Mouse (Mus musculus) urinary bladder, postnatal 4 days (tissue): Measurements from ENCODE around the gene Tmed8.
"Not testable (repeated sequence)": the region's sequence is repeated elsewhere in the genome, so short reads cannot be mapped to it uniquely, and the experiment has no call there.

Source experiments
- DNase-seq, 2 experiments: peaks; one replicate each; pipeline ENCODE4 v3.0.0; 2021 to 2022; ENCODE audit warnings: low spot score in 2 of 2

The Tmed8 gene

GRCm38 (mm10) chr12:87199973-87200586 lies at the start of gene Tmed8:
Gene Tmed8 (minus strand): TSS chr12:87200454.
- peak; percentile 71 to 76 for DNase-seq

GRCm38 (mm10) chr12:87238632-87239031 lies 38.4 kb upstream of the Tmed8 start, which contains the start of gene Noxred1:
Gene Noxred1 (minus strand): TSS chr12:87238732.
- DNase-seq = no peak

GRCm38 (mm10) chr12:87236882-87237483 lies 36.7 kb upstream of the Tmed8 start:
- DNase-seq = no peak

- DNase-seq = no peak
Observed at GRCm38 (mm10) chr12:87230379-87230895, 30.2 kb upstream of the Tmed8 start.

GRCm38 (mm10) chr12:87229633-87230032 lies 29.4 kb upstream of the Tmed8 start:
- DNase-seq = no peak

- no peak for DNase-seq
Observed at GRCm38 (mm10) chr12:87226801-87227200, 26.5 kb upstream of the Tmed8 start.

- DNase-seq = no peak
Observed at GRCm38 (mm10) chr12:87224950-87225349, 24.7 kb upstream of the Tmed8 start.

- DNase-seq = no peak
Observed at GRCm38 (mm10) chr12:87219362-87219761, 19.1 kb upstream of the Tmed8 start.

GRCm38 (mm10) chr12:87217596-87217995 lies 17.3 kb upstream of the Tmed8 start:
- DNase-seq = no peak

- no peak for DNase-seq
Observed at GRCm38 (mm10) chr12:87216053-87216452, 15.8 kb upstream of the Tmed8 start.

GRCm38 (mm10) chr12:87212844-87213606 lies 12.8 kb upstream of the Tmed8 start:
- DNase-seq = no peak

GRCm38 (mm10) chr12:87205789-87206188 lies 5.5 kb upstream of the Tmed8 start:
- not testable (repeated sequence) for DNase-seq

GRCm38 (mm10) chr12:87201694-87202093 lies 1.4 kb upstream of the Tmed8 start:
- DNase-seq = no peak

GRCm38 (mm10) chr12:87199206-87199972 lies 865 bp downstream of the Tmed8 start, which contains the start of gene Samd15:
Gene Samd15 (plus strand): TSS chr12:87199723.
- DNase-seq = peak in 1 of 2 experiments; percentile 22

- no peak for DNase-seq
Observed at GRCm38 (mm10) chr12:87198792-87199191, 1.5 kb downstream of the Tmed8 start.

GRCm38 (mm10) chr12:87196310-87196709 lies 3.9 kb downstream of the Tmed8 start:
- no peak for DNase-seq

GRCm38 (mm10) chr12:87195069-87195468 lies 5.2 kb downstream of the Tmed8 start:
- DNase-seq = no peak

GRCm38 (mm10) chr12:87193008-87193407 lies 7.2 kb downstream of the Tmed8 start:
- no peak for DNase-seq

GRCm38 (mm10) chr12:87177631-87178030 lies 22.6 kb downstream of the Tmed8 start:
- DNase-seq = no peak

GRCm38 (mm10) chr12:87175194-87175946 lies 24.9 kb downstream of the Tmed8 start:
- DNase-seq = no peak

- no peak for DNase-seq
Observed at GRCm38 (mm10) chr12:87160815-87161214, 39.4 kb downstream of the Tmed8 start.
